Mouse (Mus musculus) megakaryocyte-erythroid progenitor cell, adult 5 weeks (primary cell): ENCODE measurements around the gene St14. TPM values are rescaled to one million over a fixed set of nuclear protein-coding genes. Genes with fewer than 3 reads are reported as not detected.

Experiments
- polyA plus RNA-seq: library from polyadenylated mRNA; stranded (reverse); fragments of >175 nt; gene quantifications from 2 replicates; pipeline ENCODE4 v1.2.3, GENCODE M21; 2012

St14 gene
- polyA plus RNA-seq, result 5.9 and 6.2 TPM in 2 replicates

GRCm38 (mm10) chr9:31131205-31131968, at the start of gene St14:
TSS of gene St14 (minus strand) at chr9:31131853.

Other genes with a start within 250 kb of the St14 start
- gene Adamts15, start 209.4 kb downstream of the St14 start, polyA plus RNA-seq, result not detected in 2 replicates
- not detected in 2 replicates for gene Adamts8, start 189.3 kb downstream of the St14 start, polyA plus RNA-seq
- 7.1 and 8.0 TPM in 2 replicates for gene Zbtb44, start 101.2 kb downstream of the St14 start, polyA plus RNA-seq
- gene Aplp2, start 80.0 kb upstream of the St14 start, polyA plus RNA-seq, result 12.1 and 16.6 TPM in 2 replicates
- gene Prdm10, start 148.7 kb upstream of the St14 start, polyA plus RNA-seq, result 2.5 and 3.5 TPM in 2 replicates